Mouse (Mus musculus): ENCODE measurements around the gene Pfas.

DNA sequence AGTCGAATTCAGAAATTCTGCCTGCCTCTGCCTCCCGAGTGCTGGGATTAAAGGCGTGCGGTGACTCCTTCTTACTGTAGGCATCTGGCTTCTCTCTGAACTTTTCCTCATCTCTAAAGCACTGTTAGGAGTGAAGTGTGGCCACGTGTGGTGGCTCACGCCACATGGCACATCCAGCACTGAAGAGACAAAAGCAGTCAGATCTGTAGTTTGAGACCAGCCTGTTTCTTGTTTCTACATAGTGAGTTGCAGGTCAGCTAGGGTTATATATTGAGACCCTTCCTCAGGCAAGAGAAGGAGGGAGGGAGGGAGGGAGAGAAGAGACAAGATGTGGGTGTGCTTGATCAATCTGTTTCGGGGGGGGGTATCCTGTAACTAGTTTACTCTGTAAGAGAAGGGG lies 33.2 kb downstream of the Pfas start, which contains the start of gene Rangrf:
- TF ChIP-seq CTCF (IDR thresholded peaks at IDR 0.05; ENCODE audit: low read depth, low read length), result no peak
- no peak for TF ChIP-seq POLR2A (IDR thresholded peaks at IDR 0.05; ENCODE audit: borderline replicate concordance, low read depth, low read length)

Data from bone marrow macrophage, adult 2 months (primary cell).